Mouse (Mus musculus) cerebellum, adult 11-12 months (tissue): ENCODE measurements around the gene Manbal.

ENCODE experiments used
- DNase-seq: peaks from one replicate; pipeline ENCODE4 v3.0.0; 2022

The Manbal gene

DNA sequence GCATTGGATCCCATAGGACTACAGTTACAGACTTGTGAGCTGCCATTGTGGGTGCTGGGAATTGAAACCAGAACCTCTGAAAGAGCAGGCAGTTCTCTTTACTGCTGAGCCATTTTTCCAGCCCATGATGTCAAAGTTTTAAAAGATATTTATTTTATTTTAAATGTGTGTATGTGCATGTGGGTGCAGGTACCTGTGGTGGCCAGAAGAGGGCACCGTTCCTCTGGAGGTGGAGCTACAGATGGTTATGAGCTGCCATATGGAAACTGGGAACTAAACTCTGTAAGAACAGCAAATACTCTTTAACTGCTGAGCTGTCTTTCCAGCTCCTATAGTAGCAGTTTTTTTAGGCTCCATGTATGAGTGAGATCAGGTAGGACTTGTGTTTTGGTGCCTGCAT, 74.0 kb downstream of the Manbal start:
- DNase-seq: no peak
